Mouse (Mus musculus): ENCODE results near the gene Rptor. TPM values are rescaled to one million over a fixed set of nuclear protein-coding genes. Genes with fewer than 3 reads are reported as not detected.

Gene Rptor
- total RNA-seq, 2 experiments from 2014 or later: 52.8 to 56.2 TPM

GRCm38 (mm10) chr11:119948803-119949202, 346.1 kb downstream of the Rptor start:
- intact Hi-C loops (cut with DNase I): no loop called here

More at GRCm38 (mm10) chr11:119948803-119949202, 346.1 kb downstream of the Rptor start:
- no peak for DNase-seq (ENCODE audit: low spot score in 2 of 2)

Other genes starting within 250 kb of the Rptor start
- 1 to 10 TPM; 3.5 to 4.3 TPM for gene Sgsh, start 247.4 kb upstream of the Rptor start, total RNA-seq (2021)
- gene Slc26a11, start 247.3 kb upstream of the Rptor start, total RNA-seq (2021): 1 to 10 TPM; 3.5 to 5.4 TPM
- 1 to 10 TPM; 2.8 TPM for gene Rnf213, start 209.8 kb upstream of the Rptor start, total RNA-seq (2021)
- 10 to 100 TPM; 23.9 to 27.1 TPM for gene Endov, start 111.6 kb upstream of the Rptor start, total RNA-seq (2021)
- gene Nptx1, start 55.2 kb upstream of the Rptor start, total RNA-seq (2021): 100 to 1,000 TPM; 112 to 122 TPM